Mouse (Mus musculus) limb, embryonic 12.5 days (tissue): ENCODE data around the gene Commd9. TPM values are rescaled to one million over a fixed set of nuclear protein-coding genes. Genes with fewer than 3 reads are reported as not detected.

Source experiments
- ATAC-seq: fragments of 200-750 bp; cut with Nextera tagmentation; 2 replicates; pipeline ENCODE4 v1.8.0; 2017; ENCODE audit warnings: low read depth, moderate TSS enrichment; ENCODE audit not compliant: insufficient number of reproducible peaks, insufficient read depth, low FRiP score, low TSS enrichment
- H3K27ac ChIP-seq: fragments of 300-500 bp; sonication (generic); 2 replicates; pipeline ENCODE4 v1.5.1; 2016; ENCODE audit warnings: mild to moderate bottlenecking, moderate library complexity
- H3K27me3 ChIP-seq: fragments of 300-500 bp; sonication (generic); 2 replicates; pipeline ENCODE4 v1.6.1; 2016; ENCODE audit warnings: mild to moderate bottlenecking, moderate library complexity
- H3K36me3 ChIP-seq: fragments of 300-500 bp; sonication (generic); 2 replicates; pipeline ENCODE4 v1.6.1; 2016; ENCODE audit warnings: mild to moderate bottlenecking, moderate library complexity
- H3K4me1 ChIP-seq: fragments of 300-500 bp; sonication (generic); replicated peaks from 2 replicates; pipeline ENCODE4 v1.6.1; 2016
- H3K4me2 ChIP-seq: fragments of 300-500 bp; sonication (generic); 2 replicates; pipeline ENCODE4 v1.6.1; 2016; ENCODE audit warnings: mild to moderate bottlenecking, moderate library complexity
- H3K4me3 ChIP-seq: fragments of 300-500 bp; sonication (generic); replicated peaks from 2 replicates; pipeline ENCODE4 v1.5.1; 2016; ENCODE audit warnings: mild to moderate bottlenecking
- H3K9ac ChIP-seq: fragments of 300-500 bp; sonication (generic); replicated peaks from 2 replicates; pipeline ENCODE4 v1.6.1; 2016; ENCODE audit warnings: mild to moderate bottlenecking, moderate library complexity
- H3K9me3 ChIP-seq: fragments of 300-500 bp; sonication (generic); 2 replicates; pipeline ENCODE4 v1.6.1; 2016; ENCODE audit warnings: mild to moderate bottlenecking, moderate library complexity
- whole genome bisulfite sequencing: fragments of 180-500 bp; shearing (Covaris S2); methylation state at CpG from one replicate; pipeline ENCODE4 v1.1.7; 2016; 5-methylcytosine and 5-hydroxymethylcytosine counted together
- polyA plus RNA-seq: library from polyadenylated mRNA; unstranded; fragments of >200 nt; fragmentation: Nextera tagmentation; extraction: Ambion mirVana; gene quantifications from 2 replicates; pipeline ENCODE4 v1.2.1, GENCODE M21; 2016

Gene Commd9
- polyA plus RNA-seq, 1 experiment from 2014 or later: 60.0 TPM

DNA sequence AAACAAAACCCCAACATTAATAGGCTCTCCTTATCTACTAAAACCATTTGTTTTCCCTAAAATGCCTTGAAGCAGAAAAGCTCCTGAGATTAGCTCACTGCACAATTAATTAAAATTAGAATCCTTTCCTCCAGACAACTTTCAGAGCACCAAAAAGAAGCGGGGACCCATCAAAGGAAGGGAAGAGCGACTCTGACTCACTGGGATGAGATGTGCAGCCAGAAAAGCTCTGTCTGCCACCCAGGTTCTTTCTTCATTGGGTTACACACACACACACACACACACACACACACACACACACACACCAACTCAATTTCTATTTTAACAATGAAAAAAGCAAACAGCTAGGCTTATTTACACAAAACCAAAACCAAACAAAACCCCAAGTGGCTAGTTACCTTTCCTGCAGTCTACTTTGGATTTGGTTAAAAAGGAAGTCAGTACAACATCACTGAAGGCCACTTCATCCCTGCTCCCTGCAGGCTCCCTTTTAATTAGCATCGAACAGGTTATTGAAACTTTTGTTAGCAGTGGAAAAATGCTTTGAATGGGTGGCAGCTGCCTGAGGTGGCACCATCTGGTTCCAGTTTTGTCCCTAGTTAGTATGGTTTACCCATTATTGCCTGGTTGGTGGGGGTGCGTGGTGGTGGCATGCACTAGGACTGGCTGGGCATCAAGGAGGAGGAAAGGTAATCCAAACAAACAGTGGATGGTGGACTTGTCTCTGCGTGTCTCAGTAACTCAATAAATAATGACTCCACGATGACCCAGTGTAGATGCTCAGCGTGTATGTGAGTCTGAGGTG is 64.9 kb downstream of the Commd9 start:
- 46% methylated on average over 7 of the region's 7 CpGs for WGBS

More for the DNA sequence above, 64.9 kb downstream of the Commd9 start:
- Histone ChIP-seq H3K27me3 (no peaks in the 10 kb centered on the region), H3K4me1 (peaks cover 15% of the 10 kb centered on the region), H3K9me3 (no peaks in the 10 kb centered on the region), H3K9ac (no peak overlapping the region), H3K27ac (peak overlapping the region; percentile 77), H3K4me2 (no peak overlapping the region), H3K36me3 (peaks cover 35% of the 10 kb centered on the region), H3K4me3 (no peak overlapping the region)
- ATAC-seq: peak; percentile 40

Other genes with a start within 250 kb of the Commd9 start
- 0.34 and 0.51 TPM in 2 replicates for gene Rag1, start 236.7 kb upstream of the Commd9 start, polyA plus RNA-seq
- gene B230118H07Rik, start 236.7 kb upstream of the Commd9 start, polyA plus RNA-seq: 57.7 and 58.1 TPM in 2 replicates
- 11.3 and 12.6 TPM in 2 replicates for gene Traf6, start 207.8 kb upstream of the Commd9 start, polyA plus RNA-seq
- 47.2 and 50.6 TPM in 2 replicates for gene Prr5l, start 3.2 kb upstream of the Commd9 start, polyA plus RNA-seq